Mouse (Mus musculus) embryonic facial prominence, embryonic 15.5 days (tissue): ENCODE measurements at regions not wholly inside any gene's neighbourhood (a gene's known extent, or its start where the extent isn't known, plus 50 kb on each side); places are given as distances from the start of the nearest gene placed in this dataset.

Experiments
- ATAC-seq: fragments of 200-750 bp; cut with Nextera tagmentation; 2 replicates; pipeline ENCODE4 v1.8.0; 2017; ENCODE audit warnings: low read depth, moderate TSS enrichment; ENCODE audit not compliant: insufficient number of reproducible peaks, low FRiP score, low TSS enrichment
- H3K27ac ChIP-seq: fragments of 300-500 bp; sonication (generic); replicated peaks from 2 replicates; pipeline ENCODE4 v1.5.1; 2015; ENCODE audit warnings: mild to moderate bottlenecking, inconsistent platforms
- H3K27me3 ChIP-seq: fragments of 300-500 bp; sonication (generic); 2 replicates; pipeline ENCODE4 v1.6.1; 2015; ENCODE audit warnings: inconsistent platforms
- H3K36me3 ChIP-seq: fragments of 300-500 bp; sonication (generic); 2 replicates; pipeline ENCODE4 v1.6.1; 2015; ENCODE audit warnings: mild to moderate bottlenecking, inconsistent platforms
- H3K4me1 ChIP-seq: fragments of 300-500 bp; sonication (generic); 2 replicates; pipeline ENCODE4 v1.6.1; 2015; ENCODE audit warnings: inconsistent platforms
- H3K4me2 ChIP-seq: fragments of 300-500 bp; sonication (generic); replicated peaks from 2 replicates; pipeline ENCODE4 v1.6.1; 2015; ENCODE audit warnings: mild to moderate bottlenecking, inconsistent platforms
- H3K4me3 ChIP-seq: fragments of 300-500 bp; sonication (generic); replicated peaks from 2 replicates; pipeline ENCODE4 v1.5.1; 2015; ENCODE audit warnings: mild to moderate bottlenecking, inconsistent platforms
- H3K9ac ChIP-seq: fragments of 300-500 bp; sonication (generic); 2 replicates; pipeline ENCODE4 v1.6.1; 2015; ENCODE audit warnings: inconsistent platforms
- H3K9me3 ChIP-seq: fragments of 300-500 bp; sonication (generic); replicated peaks from 2 replicates; pipeline ENCODE4 v1.6.1; 2016; ENCODE audit warnings: inconsistent platforms
- WGBS: fragments of 180-500 bp; shearing (Covaris S2); methylation state at CpG from one replicate; pipeline ENCODE4 v1.1.7; 2015; 5-methylcytosine and 5-hydroxymethylcytosine counted together

- Histone ChIP-seq H3K4me2 (no peak overlapping the region), H3K9ac (no peak overlapping the region), H3K36me3 (no peaks in the 10 kb centered on the region), H3K4me1 (peaks cover 15% of the 10 kb centered on the region; the same call in 1 of the 2 replicates), H3K9me3 (no peaks in the 10 kb centered on the region), H3K4me3 (no peak overlapping the region), H3K27ac (no peak overlapping the region), H3K27me3 (no peaks in the 10 kb centered on the region)
- ATAC-seq: no peak
- WGBS: 66% methylated on average over 10 of the region's 10 CpGs
Observed at GRCm38 (mm10) chr9:63066384-63067053, 78.8 kb upstream of the Pias1 start.

- Histone ChIP-seq H3K27ac (no peak overlapping the region), H3K4me1 (peaks cover 16% of the 10 kb centered on the region), H3K27me3 (no peaks in the 10 kb centered on the region), H3K9me3 (no peaks in the 10 kb centered on the region), H3K4me3 (no peak overlapping the region), H3K9ac (no peak overlapping the region), H3K36me3 (no peaks in the 10 kb centered on the region), H3K4me2 (no peak overlapping the region)
- 98% methylated on average over 2 of the region's 2 CpGs for WGBS
- ATAC-seq: no peak
Observed at GRCm38 (mm10) chr9:63063525-63063924, 75.8 kb upstream of the Pias1 start.

- 87% methylated on average over 5 of the region's 5 CpGs for WGBS
- Histone ChIP-seq H3K36me3 (no peaks in the 10 kb centered on the region), H3K4me2 (no peak overlapping the region), H3K4me3 (no peak overlapping the region), H3K9me3 (no peaks in the 10 kb centered on the region), H3K27ac (no peak overlapping the region), H3K27me3 (no peaks in the 10 kb centered on the region), H3K9ac (no peak overlapping the region), H3K4me1 (peaks cover 14% of the 10 kb centered on the region)
- no peak for ATAC-seq
Observed at GRCm38 (mm10) chr9:63060740-63061139, 73.0 kb upstream of the Pias1 start.

- Histone ChIP-seq H3K4me3 (peak overlapping the region; percentile 19), H3K9ac (no peak overlapping the region), H3K36me3 (no peaks in the 10 kb centered on the region), H3K4me2 (peak overlapping the region; percentile 38), H3K27me3 (no peaks in the 10 kb centered on the region), H3K27ac (peak overlapping the region; percentile 29; the same call in 1 of the 2 replicates), H3K4me1 (peaks cover 14% of the 10 kb centered on the region), H3K9me3 (no peaks in the 10 kb centered on the region)
- ATAC-seq: peak; percentile 73; the same call in 1 of the 2 replicates
- 3% methylated on average over 10 of the region's 10 CpGs for WGBS
Observed at GRCm38 (mm10) chr9:63059234-63059842, 71.6 kb upstream of the Pias1 start.

GRCm38 (mm10) chr9:63058506-63059233, 70.9 kb upstream of the Pias1 start:
- WGBS: 29% methylated on average over 16 of the region's 16 CpGs
- Histone ChIP-seq H3K9ac (no peak overlapping the region), H3K27ac (peak overlapping the region; percentile 29; the same call in 1 of the 2 replicates), H3K27me3 (no peaks in the 10 kb centered on the region), H3K4me1 (peaks cover 14% of the 10 kb centered on the region), H3K36me3 (no peaks in the 10 kb centered on the region), H3K9me3 (no peaks in the 10 kb centered on the region), H3K4me2 (peak overlapping the region; percentile 38), H3K4me3 (peak overlapping the region; percentile 19)
- ATAC-seq: no peak

- no peaks in the 10 kb centered on the region for H3K9me3 ChIP-seq
- H3K4me1 ChIP-seq: peaks cover 21% of the 10 kb centered on the region
- no peak for ATAC-seq
- H3K4me3 ChIP-seq: no peak overlapping the region
- no peak overlapping the region for H3K9ac ChIP-seq
- no peak overlapping the region for H3K27ac ChIP-seq
- H3K4me2 ChIP-seq: no peak overlapping the region
- H3K36me3 ChIP-seq: no peaks in the 10 kb centered on the region
- no peaks in the 10 kb centered on the region for H3K27me3 ChIP-seq
- WGBS: 62% methylated on average over 9 of the region's 9 CpGs
Observed at GRCm38 (mm10) chr9:63056695-63057349, 69.1 kb upstream of the Pias1 start.

- Histone ChIP-seq H3K27me3 (no peaks in the 10 kb centered on the region), H3K36me3 (no peaks in the 10 kb centered on the region), H3K4me2 (no peak overlapping the region), H3K27ac (peak overlapping the region; percentile 76), H3K9me3 (no peaks in the 10 kb centered on the region), H3K4me1 (peaks cover 8% of the 10 kb centered on the region; the same call in 1 of the 2 replicates), H3K9ac (no peak overlapping the region), H3K4me3 (no peak overlapping the region)
- ATAC-seq: no peak
- 40% methylated on average over 4 of the region's 4 CpGs for WGBS
Observed at GRCm38 (mm10) chr9:63052181-63052580, 64.5 kb upstream of the Pias1 start.

GRCm38 (mm10) chr9:63051631-63052030, 63.9 kb upstream of the Pias1 start:
- Histone ChIP-seq H3K4me3 (no peak overlapping the region), H3K4me2 (no peak overlapping the region), H3K27ac (peak overlapping the region; percentile 76)

GRCm38 (mm10) chr9:63049290-63049689, 61.6 kb upstream of the Pias1 start:
- Histone ChIP-seq H3K4me1 (peaks cover 8% of the 10 kb centered on the region; the same call in 1 of the 2 replicates), H3K9me3 (no peaks in the 10 kb centered on the region), H3K4me2 (no peak overlapping the region), H3K36me3 (no peaks in the 10 kb centered on the region), H3K4me3 (no peak overlapping the region), H3K27me3 (no peaks in the 10 kb centered on the region), H3K9ac (no peak overlapping the region), H3K27ac (no peak overlapping the region)
- no peak for ATAC-seq
- 68% methylated on average over 5 of the region's 5 CpGs for WGBS

More at GRCm38 (mm10) chr9:63051631-63052030, 63.9 kb upstream of the Pias1 start:
- Histone ChIP-seq H3K36me3 (no peaks in the 10 kb centered on the region), H3K27me3 (no peaks in the 10 kb centered on the region), H3K9ac (no peak overlapping the region), H3K9me3 (no peaks in the 10 kb centered on the region), H3K4me1 (peaks cover 8% of the 10 kb centered on the region; the same call in 1 of the 2 replicates)
- ATAC-seq: peak; percentile 43; the same call in 1 of the 2 replicates
- WGBS: 27% methylated on average over 4 of the region's 4 CpGs

GRCm38 (mm10) chr9:63046981-63047380, 59.3 kb upstream of the Pias1 start:
- Histone ChIP-seq H3K9ac (no peak overlapping the region), H3K9me3 (no peaks in the 10 kb centered on the region), H3K27me3 (no peaks in the 10 kb centered on the region), H3K4me2 (no peak overlapping the region), H3K36me3 (no peaks in the 10 kb centered on the region), H3K27ac (no peak overlapping the region), H3K4me3 (no peak overlapping the region), H3K4me1 (peaks cover 9% of the 10 kb centered on the region; the same call in 1 of the 2 replicates)
- no peak for ATAC-seq
- WGBS: 77% methylated on average over 3 of the region's 3 CpGs

GRCm38 (mm10) chr9:63045531-63045930, 57.8 kb upstream of the Pias1 start:
- no peak for ATAC-seq
- 83% methylated on average over 4 of the region's 4 CpGs for WGBS
- Histone ChIP-seq H3K27ac (no peak overlapping the region), H3K9me3 (no peaks in the 10 kb centered on the region), H3K4me2 (no peak overlapping the region), H3K4me3 (no peak overlapping the region), H3K9ac (no peak overlapping the region), H3K4me1 (0 out of 2 replicates have a peak, but pooled peaks cover 6% of the 10 kb centered on the region), H3K36me3 (no peaks in the 10 kb centered on the region), H3K27me3 (no peaks in the 10 kb centered on the region)
